Mouse (Mus musculus): ENCODE data around the gene Zfp764. TPM values are rescaled to one million over a fixed set of nuclear protein-coding genes. Genes with fewer than 3 reads are reported as not detected.
"Not testable (repeated sequence)": the region's sequence is repeated elsewhere in the genome, so short reads cannot be mapped to it uniquely, and the experiment has no call there.

The Zfp764 gene
- polyA plus RNA-seq, 1 experiment from 2014 or later: 8.3 TPM

DNA sequence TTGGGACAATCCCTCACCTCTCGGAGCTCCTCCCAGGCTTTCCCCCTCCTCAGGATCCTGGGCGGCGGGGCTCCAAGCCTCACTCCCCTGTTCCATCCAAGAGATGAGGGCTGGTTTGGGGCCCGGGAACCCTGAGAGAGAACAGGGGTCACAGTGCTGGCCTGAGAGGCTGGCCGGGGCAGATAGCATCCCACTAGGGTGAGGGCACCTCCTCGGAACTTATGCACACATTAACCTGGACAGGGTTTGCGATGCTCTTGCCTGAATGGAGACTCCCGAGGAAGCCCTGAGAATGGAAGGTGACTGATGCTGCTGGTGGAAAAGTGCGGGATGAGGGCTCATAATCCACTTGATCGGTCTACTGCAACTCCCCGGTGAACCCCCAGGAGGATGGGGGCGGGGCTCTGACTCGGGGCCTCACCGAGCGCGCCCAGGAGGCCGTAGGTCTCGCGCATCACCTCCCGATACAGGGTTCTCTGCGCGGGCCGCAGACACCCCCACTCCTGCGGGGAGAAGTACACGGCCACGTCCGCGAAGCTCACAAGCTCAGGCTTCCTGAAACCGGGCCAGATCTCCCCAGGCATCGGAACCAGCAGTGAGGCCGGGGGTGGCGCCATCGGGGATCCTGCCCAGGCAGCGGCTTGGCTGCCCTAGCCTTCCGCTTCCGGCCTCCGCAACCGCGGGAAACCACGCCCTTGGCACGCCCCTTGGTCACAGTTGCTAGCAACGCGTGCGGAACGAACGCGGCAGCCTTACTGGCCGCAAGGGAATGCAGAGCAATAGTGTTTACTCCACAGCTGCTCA is 15.0 kb upstream of the Zfp764 start, which contains the start of gene Zfp688:
Gene Zfp688 (minus strand): TSS at position 681 of the 804 bp plus-strand sequence.
- 0 out of 2 replicates have a peak, but pooled peaks cover 6% of the 10 kb centered on the region for H3K27me3 ChIP-seq (replicated peaks)
- H3K36me3 ChIP-seq: no peaks in the 10 kb centered on the region
- peak within 1 kb of the TSS; percentile 84 for H3K9ac ChIP-seq

DNA sequence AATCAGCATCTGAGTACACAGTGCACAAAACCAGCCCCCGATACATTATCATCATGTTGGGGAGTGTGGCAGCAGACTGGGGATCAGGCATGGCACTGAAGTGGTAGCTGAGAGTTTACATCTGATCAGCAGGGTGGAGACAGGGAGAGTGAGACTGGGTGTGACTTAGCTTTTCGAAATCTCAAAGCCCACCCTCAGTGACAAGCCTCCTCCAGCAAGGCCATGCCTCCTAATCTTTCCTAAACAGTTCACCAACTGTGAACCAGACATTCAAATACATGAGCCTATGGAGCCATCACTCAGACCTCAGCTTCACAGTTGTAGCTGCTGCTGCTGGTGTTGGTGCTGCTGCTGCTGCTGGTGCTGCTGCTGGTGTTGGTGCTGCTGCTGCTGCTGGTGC is 4.8 kb upstream of the Zfp764 start:
- H3K27me3 ChIP-seq (replicated peaks): no peaks in the 10 kb centered on the region
- H3K4me3 ChIP-seq (replicated peaks): no peak overlapping the region
- ATAC-seq: no peak
- no peaks in the 10 kb centered on the region for H3K9me3 ChIP-seq
- WGBS: 71% methylated on average over 2 of the region's 2 CpGs
- H3K9ac ChIP-seq: no peak overlapping the region
- no peaks in the 10 kb centered on the region for H3K36me3 ChIP-seq
- no peak overlapping the region for H3K27ac ChIP-seq
- H3K4me1 ChIP-seq (replicated peaks): no peaks in the 10 kb centered on the region
- H3K4me2 ChIP-seq (replicated peaks): no peak overlapping the region

More for the DNA sequence above, 15.0 kb upstream of the Zfp764 start, which contains the start of gene Zfp688:
- Histone ChIP-seq H3K4me1 (replicated peaks) (peaks cover 8% of the 10 kb centered on the region), H3K4me2 (replicated peaks) (peak within 1 kb of the TSS; percentile 97), H3K4me3 (replicated peaks) (peak within 1 kb of the TSS; percentile 83), H3K9me3 (no peaks in the 10 kb centered on the region), H3K27ac (peak within 1 kb of the TSS; percentile 77)
- peak; percentile 98 for ATAC-seq
- under 1% methylated on average over 48 of the region's 48 CpGs for WGBS

DNA sequence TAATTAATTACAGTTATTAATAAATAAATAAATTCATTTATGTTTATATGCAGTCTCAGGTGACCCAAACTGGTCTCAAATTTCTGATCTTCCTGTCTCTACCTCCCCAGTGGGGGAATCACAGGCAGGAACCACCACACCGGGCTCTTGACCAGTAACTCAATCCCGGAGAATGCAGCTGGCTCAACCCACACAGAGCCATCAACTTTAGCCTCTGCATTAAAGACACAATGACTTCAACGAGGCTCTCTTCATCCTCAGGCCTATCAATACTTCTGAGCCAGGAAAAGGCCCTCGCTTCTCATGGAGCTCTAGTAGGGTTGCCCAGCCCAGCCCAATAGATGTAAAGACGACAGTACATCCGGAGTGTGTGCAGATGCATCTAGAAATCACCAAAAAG is 2.5 kb downstream of the Zfp764 start:
- not testable (repeated sequence) for H3K36me3 ChIP-seq; H3K9ac ChIP-seq; ATAC-seq; H3K27ac ChIP-seq; H3K9me3 ChIP-seq; H3K4me3 ChIP-seq (replicated peaks); H3K4me2 ChIP-seq (replicated peaks); H3K27me3 ChIP-seq (replicated peaks); H3K4me1 ChIP-seq (replicated peaks)
- WGBS: 97% methylated on average over 6 of the region's 6 CpGs

DNA sequence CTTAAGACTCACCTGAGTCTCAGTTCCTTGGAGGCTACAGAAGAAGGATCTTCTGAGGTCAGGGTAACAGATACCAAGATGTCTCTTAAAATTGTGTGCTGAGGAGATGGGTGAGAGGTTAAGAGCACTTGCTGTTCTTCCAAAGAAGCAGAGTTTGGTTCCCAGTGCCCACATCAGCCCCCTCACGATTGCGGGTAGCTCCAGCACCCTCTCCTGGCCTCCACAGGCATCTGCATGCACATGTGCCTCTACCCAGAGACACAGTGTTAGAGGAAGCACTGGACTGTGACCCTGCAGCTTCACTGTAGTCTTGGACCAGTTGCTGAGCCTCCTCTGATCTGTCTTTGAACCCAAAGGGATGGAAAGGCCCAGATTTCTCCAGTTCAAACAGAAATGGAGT is 3.6 kb downstream of the Zfp764 start:
- H3K27ac ChIP-seq: no peak overlapping the region
- no peak for ATAC-seq
- no peaks in the 10 kb centered on the region for H3K9me3 ChIP-seq
- H3K36me3 ChIP-seq: peaks cover 8% of the 10 kb centered on the region
- no peaks in the 10 kb centered on the region for H3K27me3 ChIP-seq (replicated peaks)
- WGBS: 41% methylated on average over 2 of the region's 2 CpGs
- 0 out of 2 replicates have a peak, but pooled peaks cover 3% of the 10 kb centered on the region for H3K4me1 ChIP-seq (replicated peaks)
- no peak overlapping the region for H3K4me3 ChIP-seq (replicated peaks)
- no peak overlapping the region for H3K9ac ChIP-seq
- H3K4me2 ChIP-seq (replicated peaks): no peak overlapping the region

DNA sequence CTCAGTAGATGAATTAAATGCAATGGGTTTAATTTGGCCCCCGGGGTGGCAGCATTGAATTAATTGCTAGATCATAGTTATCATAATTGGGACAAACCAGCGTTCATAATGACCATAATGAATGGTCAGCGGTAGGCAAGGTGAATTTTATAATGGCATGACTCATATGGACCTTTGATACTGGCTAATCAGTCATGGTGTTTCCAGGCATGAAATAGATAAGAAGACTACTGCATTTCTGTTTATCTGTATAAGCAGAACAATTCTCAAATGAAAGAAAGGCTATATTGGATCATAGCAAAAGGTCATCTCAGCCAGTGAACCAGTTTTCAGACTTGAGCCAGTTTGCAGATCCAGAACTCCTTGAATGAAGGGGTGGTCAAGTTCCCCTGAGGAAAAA is 6.3 kb downstream of the Zfp764 start:
- Histone ChIP-seq H3K27ac (no peak overlapping the region), H3K4me1 (replicated peaks) (no peaks in the 10 kb centered on the region), H3K4me2 (replicated peaks) (no peak overlapping the region), H3K9me3 (no peaks in the 10 kb centered on the region), H3K27me3 (replicated peaks) (no peaks in the 10 kb centered on the region), H3K4me3 (replicated peaks) (no peak overlapping the region), H3K9ac (no peak overlapping the region), H3K36me3 (peaks cover 8% of the 10 kb centered on the region)
- no peak for ATAC-seq
- 57% methylated on average over 3 of the region's 3 CpGs for WGBS

DNA sequence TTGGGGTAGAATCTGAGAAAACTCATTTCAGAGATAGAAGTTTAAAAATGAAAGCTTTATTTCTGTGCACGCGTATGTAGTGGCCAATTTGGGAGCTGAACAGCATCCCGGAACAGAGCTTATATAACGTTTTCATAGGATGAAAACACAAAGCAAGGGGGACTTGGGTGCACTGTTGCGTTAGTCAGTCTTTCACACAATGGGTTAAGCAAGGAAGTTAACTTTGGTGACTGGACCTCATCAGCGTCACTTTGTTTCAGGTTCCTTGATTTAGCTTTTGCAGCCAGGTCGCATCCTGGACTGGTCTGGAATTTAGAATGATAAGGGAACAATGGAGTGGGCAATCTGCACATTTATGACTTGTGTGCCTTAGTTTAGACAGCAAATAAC is 12.7 kb downstream of the Zfp764 start:
- peak overlapping the region; percentile 41 for H3K9ac ChIP-seq
- peak overlapping the region; percentile 72 for H3K4me3 ChIP-seq (replicated peaks)
- peak; percentile 44 for ATAC-seq
- H3K9me3 ChIP-seq: no peaks in the 10 kb centered on the region
- peak overlapping the region; percentile 44; the same call in 1 of the 2 replicates for H3K27ac ChIP-seq
- peak overlapping the region; percentile 74 for H3K4me2 ChIP-seq (replicated peaks)
- 9% methylated on average over 7 of the region's 7 CpGs for WGBS
- H3K27me3 ChIP-seq (replicated peaks): no peaks in the 10 kb centered on the region
- H3K4me1 ChIP-seq (replicated peaks): peaks cover 9% of the 10 kb centered on the region
- peaks cover 14% of the 10 kb centered on the region for H3K36me3 ChIP-seq

DNA sequence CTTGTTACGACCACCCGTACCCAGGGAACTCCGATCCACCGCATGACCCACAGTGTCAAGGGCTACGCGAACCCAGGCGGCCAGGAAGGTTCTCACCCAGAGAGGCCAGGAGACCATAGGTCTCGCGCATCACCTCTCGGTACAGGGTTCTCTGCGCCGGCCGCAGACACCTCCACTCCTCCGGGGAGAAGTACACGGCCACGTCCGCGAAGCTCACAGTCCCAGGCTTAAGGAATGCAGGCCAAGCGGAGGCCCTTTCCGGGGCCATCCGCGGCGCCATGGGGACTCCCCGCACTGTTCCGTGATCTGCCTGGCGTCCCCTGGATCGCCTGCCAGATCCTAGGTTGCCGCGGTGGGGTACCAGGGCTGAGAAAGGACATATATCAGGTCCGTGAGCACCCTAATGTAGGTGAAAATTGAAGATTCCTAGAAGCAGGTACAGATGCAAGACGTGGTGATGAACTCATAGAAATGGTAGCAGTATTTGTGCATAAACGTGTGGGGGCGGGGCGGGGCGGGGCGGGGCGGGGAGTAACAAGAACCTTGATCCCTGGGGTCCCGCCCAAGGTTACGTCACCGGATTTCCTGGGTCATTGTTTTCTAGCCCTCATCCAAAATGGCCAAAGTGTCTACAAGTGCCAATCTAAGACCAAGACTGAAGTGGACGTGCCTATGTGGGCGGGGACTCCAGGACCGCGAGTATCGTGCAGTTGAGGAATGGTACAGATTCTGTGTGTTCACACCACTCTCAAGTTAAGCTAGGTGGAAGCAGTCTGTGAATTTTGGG is 13.3 kb downstream of the Zfp764 start, which contains the start of gene E430018J23Rik:
Gene E430018J23Rik (minus strand): TSS at position 473 of the 787 bp plus-strand sequence.
- under 1% methylated on average over 45 of the region's 45 CpGs for WGBS
- peak within 1 kb of the TSS; percentile 83 for H3K9ac ChIP-seq
- peaks cover 14% of the 10 kb centered on the region for H3K36me3 ChIP-seq
- H3K4me1 ChIP-seq (replicated peaks): peaks cover 9% of the 10 kb centered on the region
- H3K27ac ChIP-seq: peak within 1 kb of the TSS; percentile 91
- no peaks in the 10 kb centered on the region for H3K9me3 ChIP-seq
- H3K27me3 ChIP-seq (replicated peaks): no peaks in the 10 kb centered on the region
- peak; percentile 96 for ATAC-seq
- peak within 1 kb of the TSS; percentile 72 for H3K4me3 ChIP-seq (replicated peaks)
- H3K4me2 ChIP-seq (replicated peaks): peak within 1 kb of the TSS; percentile 74

DNA sequence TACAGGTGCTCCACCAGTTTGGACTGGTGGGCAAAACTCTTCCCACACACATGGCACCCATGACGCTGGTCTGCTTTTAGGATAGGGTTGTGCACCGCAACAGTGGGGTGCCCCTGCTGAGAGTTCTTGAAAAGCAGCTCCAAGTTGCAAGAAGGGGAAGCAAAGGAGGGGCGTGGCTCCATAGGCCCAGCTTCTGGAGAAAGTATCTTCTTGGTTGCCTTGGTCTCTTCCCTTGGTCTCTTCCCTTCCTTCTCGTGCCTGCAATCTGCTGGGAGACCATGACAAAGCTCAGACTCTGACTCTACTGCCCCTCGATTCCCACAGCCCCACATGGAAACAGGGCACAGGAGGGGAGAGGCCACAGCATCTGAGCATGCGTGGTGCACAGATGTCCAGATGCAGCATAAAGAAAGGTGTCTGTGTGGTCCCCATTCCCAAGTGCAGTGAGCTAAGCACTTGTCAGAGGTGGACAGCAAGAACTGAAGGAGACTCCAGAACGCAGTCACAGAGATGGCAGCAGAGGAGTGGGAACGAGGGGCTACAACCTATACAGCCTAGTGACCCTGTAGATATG is 14.3 kb downstream of the Zfp764 start:
- Histone ChIP-seq H3K9ac (peak overlapping the region; percentile 83; the same call in 1 of the 2 replicates), H3K27ac (0 out of 2 replicates have a peak overlapping the region, but pooled peaks have one; percentile 32)
- WGBS: 78% methylated on average over 8 of the region's 8 CpGs

DNA sequence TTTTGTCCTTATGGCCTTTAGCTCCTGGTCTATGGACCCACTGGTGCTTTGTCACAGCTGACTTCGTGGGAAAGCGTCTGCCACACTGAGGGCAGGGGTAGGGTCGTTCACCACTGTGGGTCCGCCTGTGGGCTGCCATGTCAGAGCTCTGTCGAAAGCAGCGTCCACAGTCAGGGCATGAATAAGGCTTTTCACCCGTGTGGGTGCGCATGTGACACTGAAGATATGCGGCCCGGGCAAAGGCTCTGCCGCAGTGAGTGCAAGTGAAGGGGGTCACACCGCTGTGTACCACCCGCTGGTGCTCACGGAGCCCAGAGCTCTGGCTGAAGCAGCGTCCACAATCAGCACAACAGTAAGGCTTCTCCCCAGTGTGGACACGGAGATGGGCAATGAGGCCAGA is 15.1 kb downstream of the Zfp764 start:
- H3K4me3 ChIP-seq (replicated peaks): no peak overlapping the region
- peaks cover 9% of the 10 kb centered on the region for H3K4me1 ChIP-seq (replicated peaks)
- H3K27me3 ChIP-seq (replicated peaks): no peaks in the 10 kb centered on the region
- ATAC-seq: no peak
- no peak overlapping the region for H3K9ac ChIP-seq
- no peak overlapping the region for H3K4me2 ChIP-seq (replicated peaks)
- WGBS: 97% methylated on average over 16 of the region's 16 CpGs
- H3K27ac ChIP-seq: no peak overlapping the region
- peaks cover 14% of the 10 kb centered on the region for H3K36me3 ChIP-seq
- H3K9me3 ChIP-seq: no peaks in the 10 kb centered on the region

More for the DNA sequence above, 14.3 kb downstream of the Zfp764 start:
- no peaks in the 10 kb centered on the region for H3K27me3 ChIP-seq (replicated peaks)
- H3K4me2 ChIP-seq (replicated peaks): peak overlapping the region; percentile 74
- H3K4me3 ChIP-seq (replicated peaks): peak overlapping the region; percentile 72
- ATAC-seq: no peak
- peaks cover 9% of the 10 kb centered on the region for H3K4me1 ChIP-seq (replicated peaks)
- H3K36me3 ChIP-seq: peaks cover 14% of the 10 kb centered on the region
- H3K9me3 ChIP-seq: no peaks in the 10 kb centered on the region

DNA sequence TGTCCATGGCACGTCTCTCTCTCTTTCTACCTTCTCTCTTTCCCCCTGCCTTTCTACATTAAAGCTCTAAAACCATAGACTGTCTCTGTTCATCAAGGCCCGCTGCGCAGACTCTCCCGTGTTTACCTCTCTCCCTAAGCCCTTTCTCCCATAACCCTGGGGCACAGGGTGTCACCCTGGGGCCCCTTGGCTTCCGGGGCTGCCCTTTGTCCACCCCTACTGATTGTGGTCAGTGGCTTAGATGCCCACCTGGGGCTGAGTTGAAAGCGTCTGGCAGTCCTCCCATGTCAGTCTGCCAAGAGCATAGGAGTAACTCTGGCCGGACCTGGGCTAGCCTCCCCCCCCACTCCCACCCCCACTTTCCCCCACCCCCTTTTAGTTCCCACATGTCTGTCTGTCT is 16.3 kb downstream of the Zfp764 start:
- WGBS: 77% methylated on average over 7 of the region's 7 CpGs
- Histone ChIP-seq H3K27ac (no peak overlapping the region), H3K4me2 (replicated peaks) (no peak overlapping the region), H3K27me3 (replicated peaks) (no peaks in the 10 kb centered on the region), H3K36me3 (peaks cover 17% of the 10 kb centered on the region), H3K4me1 (replicated peaks) (peaks cover 9% of the 10 kb centered on the region), H3K9me3 (no peaks in the 10 kb centered on the region), H3K9ac (no peak overlapping the region), H3K4me3 (replicated peaks) (no peak overlapping the region)
- ATAC-seq: no peak

DNA sequence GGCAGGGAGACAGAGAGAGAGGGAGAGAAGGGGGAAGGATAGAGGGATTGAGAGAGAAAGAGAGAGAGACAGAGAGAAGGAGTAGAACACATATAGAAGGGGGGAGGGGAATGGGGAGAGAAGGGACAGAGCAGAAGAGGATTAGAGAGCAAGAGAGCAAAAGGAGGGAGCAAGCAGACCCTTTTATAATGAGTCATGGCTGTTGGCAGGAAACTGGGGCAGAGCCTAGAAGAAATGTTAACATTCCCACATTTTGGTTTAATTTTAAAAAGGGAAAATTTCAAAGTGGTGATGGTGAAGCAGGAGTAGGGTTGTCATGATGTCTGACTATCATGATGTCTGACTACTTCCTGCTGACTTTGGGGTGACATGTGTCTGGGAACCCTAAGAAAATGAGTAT is 18.4 kb downstream of the Zfp764 start:
- not testable (repeated sequence) for H3K4me3 ChIP-seq (replicated peaks); H3K27ac ChIP-seq; H3K4me1 ChIP-seq (replicated peaks); H3K4me2 ChIP-seq (replicated peaks); H3K9ac ChIP-seq; H3K27me3 ChIP-seq (replicated peaks); ATAC-seq; H3K9me3 ChIP-seq
- peaks cover 25% of the 10 kb centered on the region for H3K36me3 ChIP-seq
